Mouse (Mus musculus) stomach, embryonic 15.5 days (tissue): ENCODE data around the gene Mmp20. TPM values are rescaled to one million over a fixed set of nuclear protein-coding genes. Genes with fewer than 3 reads are reported as not detected.

ENCODE experiments used
- ATAC-seq: fragments of 200-750 bp; cut with Nextera tagmentation; 2 replicates; pipeline ENCODE4 v1.8.0; 2017; ENCODE audit warnings: low read depth, moderate number of reproducible peaks, moderate TSS enrichment; ENCODE audit not compliant: insufficient read depth, low FRiP score
- H3K27ac ChIP-seq: fragments of 300-500 bp; sonication (generic); 2 replicates; pipeline ENCODE4 v1.5.1; 2015; ENCODE audit warnings: mild to moderate bottlenecking, inconsistent platforms
- H3K27me3 ChIP-seq: fragments of 300-500 bp; sonication (generic); replicated peaks from 2 replicates; pipeline ENCODE4 v1.6.1; 2015; ENCODE audit warnings: inconsistent platforms
- H3K36me3 ChIP-seq: fragments of 300-500 bp; sonication (generic); 2 replicates; pipeline ENCODE4 v1.6.1; 2015; ENCODE audit warnings: inconsistent platforms
- H3K4me1 ChIP-seq: fragments of 300-500 bp; sonication (generic); 2 replicates; pipeline ENCODE4 v1.6.1; 2015; ENCODE audit warnings: inconsistent platforms
- H3K4me2 ChIP-seq: fragments of 300-500 bp; sonication (generic); 2 replicates; pipeline ENCODE4 v1.6.1; 2015; ENCODE audit warnings: mild to moderate bottlenecking, inconsistent platforms
- H3K4me3 ChIP-seq: fragments of 300-500 bp; sonication (generic); replicated peaks from 2 replicates; pipeline ENCODE4 v1.5.1; 2015; ENCODE audit warnings: inconsistent platforms
- H3K9ac ChIP-seq: fragments of 300-500 bp; sonication (generic); 2 replicates; pipeline ENCODE4 v1.6.1; 2015; ENCODE audit warnings: inconsistent platforms
- H3K9me3 ChIP-seq: fragments of 300-500 bp; sonication (generic); 2 replicates; pipeline ENCODE4 v1.6.1; 2016; ENCODE audit warnings: inconsistent platforms
- WGBS: fragments of 180-500 bp; shearing (Covaris S2); methylation state at CpG from one replicate; pipeline ENCODE4 v1.1.7; 2015; 5-methylcytosine and 5-hydroxymethylcytosine counted together
- polyA plus RNA-seq: library from polyadenylated mRNA; unstranded; fragments of >200 nt; fragmentation: Nextera tagmentation; extraction: Ambion mirVana; gene quantifications from 2 replicates; pipeline ENCODE4 v1.2.1, GENCODE M21; 2015

Gene Mmp20
- polyA plus RNA-seq, 1 experiment from 2014 or later = not detected

DNA sequence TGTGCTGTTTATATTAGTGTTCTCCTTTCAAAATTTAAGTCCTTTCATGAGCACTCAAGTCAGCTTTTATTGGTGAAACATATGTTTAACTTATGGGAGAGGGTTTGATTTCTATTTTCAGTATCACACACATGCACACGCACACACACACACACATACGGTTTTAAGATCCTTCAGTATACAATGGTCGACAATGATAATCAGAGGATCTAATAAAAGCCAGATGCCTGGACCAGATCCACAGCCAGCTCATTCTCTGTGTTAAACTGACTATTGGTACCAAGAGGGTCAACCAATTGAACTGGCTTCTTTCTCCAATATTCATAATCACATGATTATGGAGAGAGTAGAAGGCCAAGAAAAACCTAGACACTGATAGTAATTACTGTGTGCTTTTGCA lies 67.6 kb downstream of the Mmp20 start:
- no peak for ATAC-seq
- Histone ChIP-seq H3K27ac (no peak overlapping the region), H3K36me3 (no peaks in the 10 kb centered on the region), H3K9ac (no peak overlapping the region), H3K9me3 (no peaks in the 10 kb centered on the region), H3K27me3 (no peaks in the 10 kb centered on the region), H3K4me2 (no peak overlapping the region), H3K4me3 (no peak overlapping the region), H3K4me1 (no peaks in the 10 kb centered on the region)
- WGBS = 74% methylated on average over 3 of the region's 3 CpGs

DNA sequence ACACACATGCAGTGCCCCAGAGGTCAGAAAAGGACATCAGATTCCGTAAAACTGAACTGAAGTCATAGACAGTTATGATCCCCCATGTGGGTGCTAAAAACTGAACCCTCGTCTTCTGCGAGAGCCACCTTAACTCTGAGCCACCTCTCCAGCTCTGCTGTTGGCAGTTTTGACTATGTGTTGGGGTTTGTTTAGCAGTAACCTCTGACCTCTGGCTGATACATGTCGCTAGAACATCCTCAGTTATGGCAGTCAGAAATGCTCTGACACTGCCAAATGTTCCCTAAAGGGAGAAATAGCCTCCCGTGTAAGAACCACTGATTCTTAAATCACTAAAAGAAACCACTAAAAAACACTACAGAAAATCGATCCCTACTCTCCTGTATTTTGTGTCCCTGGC lies 80.7 kb downstream of the Mmp20 start:
- H3K9ac ChIP-seq = no peak overlapping the region
- H3K27me3 ChIP-seq = no peaks in the 10 kb centered on the region
- 59% methylated on average over 6 of the region's 6 CpGs for WGBS
- ATAC-seq = no peak
- H3K4me2 ChIP-seq = no peak overlapping the region
- H3K9me3 ChIP-seq = no peaks in the 10 kb centered on the region
- no peak overlapping the region for H3K4me3 ChIP-seq
- no peaks in the 10 kb centered on the region for H3K4me1 ChIP-seq
- H3K27ac ChIP-seq = no peak overlapping the region
- no peaks in the 10 kb centered on the region for H3K36me3 ChIP-seq

DNA sequence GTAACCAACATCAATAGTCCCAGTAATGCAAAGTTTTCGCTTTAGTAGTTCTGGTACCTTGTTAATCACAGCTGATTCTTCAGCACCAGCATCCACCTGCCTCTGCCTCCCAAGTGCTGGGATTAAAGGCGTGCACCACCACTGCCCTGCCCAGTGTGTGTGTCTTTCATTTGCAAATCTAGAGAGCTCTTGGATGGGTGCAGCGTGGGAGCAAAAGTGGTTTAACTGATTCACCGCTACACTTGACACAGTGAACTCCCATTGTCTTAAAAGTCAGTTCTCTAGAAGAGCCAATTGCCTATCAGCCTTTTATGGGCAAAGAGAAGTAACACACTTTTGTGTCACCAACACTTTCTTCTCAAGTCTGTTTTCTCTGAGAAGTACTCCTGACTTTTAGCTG lies 83.2 kb downstream of the Mmp20 start:
- no peaks in the 10 kb centered on the region for H3K4me1 ChIP-seq
- no peak overlapping the region for H3K9ac ChIP-seq
- no peak overlapping the region for H3K4me3 ChIP-seq
- ATAC-seq = no peak
- no peak overlapping the region for H3K27ac ChIP-seq
- H3K36me3 ChIP-seq = no peaks in the 10 kb centered on the region
- H3K27me3 ChIP-seq = no peaks in the 10 kb centered on the region
- H3K9me3 ChIP-seq = no peaks in the 10 kb centered on the region
- no peak overlapping the region for H3K4me2 ChIP-seq
- WGBS = 70% methylated on average over 4 of the region's 4 CpGs

DNA sequence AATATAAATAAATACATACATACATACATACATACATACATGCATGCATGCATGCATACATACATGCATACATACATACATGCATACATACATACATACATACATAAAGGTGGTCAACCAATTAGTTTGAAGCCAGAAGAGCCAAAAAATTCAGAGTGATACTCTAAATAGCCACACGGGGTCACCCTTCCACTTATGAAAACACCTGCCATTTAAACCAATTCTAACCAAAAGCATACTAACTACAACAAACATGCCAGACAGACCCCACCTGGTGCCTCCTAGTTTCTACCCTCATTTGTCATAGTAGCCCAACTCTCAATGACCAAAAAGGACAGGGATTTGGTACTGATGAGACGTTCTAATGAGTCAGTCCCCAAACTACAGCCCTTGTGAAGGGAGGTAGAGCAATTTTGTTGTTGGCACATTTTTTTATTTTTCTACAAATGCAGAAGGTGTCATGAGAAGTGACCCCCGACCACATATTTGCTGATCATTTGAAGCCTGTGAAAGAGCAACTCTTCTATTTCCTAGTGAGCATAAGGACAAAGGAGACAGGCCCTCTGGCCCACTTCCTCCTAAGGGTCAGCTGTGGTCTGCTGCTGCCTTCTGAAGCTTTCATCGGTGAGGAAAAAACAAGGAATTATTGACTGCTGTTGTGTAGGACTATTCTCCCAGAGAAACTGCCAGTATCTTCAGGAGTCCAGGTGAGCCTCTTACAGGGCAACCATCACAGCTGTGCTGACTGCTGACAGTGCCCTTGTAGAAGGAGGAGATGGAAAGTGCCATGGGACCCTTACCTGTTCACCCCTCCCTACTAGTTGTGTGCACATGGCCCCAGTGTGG lies 86.3 kb downstream of the Mmp20 start:
- Histone ChIP-seq H3K27ac (no peak overlapping the region), H3K27me3 (no peaks in the 10 kb centered on the region), H3K4me2 (no peak overlapping the region), H3K9ac (no peak overlapping the region), H3K4me3 (no peak overlapping the region), H3K9me3 (no peaks in the 10 kb centered on the region), H3K36me3 (no peaks in the 10 kb centered on the region), H3K4me1 (no peaks in the 10 kb centered on the region)
- WGBS = 33% methylated on average over 4 of the region's 4 CpGs
- no peak for ATAC-seq

DNA sequence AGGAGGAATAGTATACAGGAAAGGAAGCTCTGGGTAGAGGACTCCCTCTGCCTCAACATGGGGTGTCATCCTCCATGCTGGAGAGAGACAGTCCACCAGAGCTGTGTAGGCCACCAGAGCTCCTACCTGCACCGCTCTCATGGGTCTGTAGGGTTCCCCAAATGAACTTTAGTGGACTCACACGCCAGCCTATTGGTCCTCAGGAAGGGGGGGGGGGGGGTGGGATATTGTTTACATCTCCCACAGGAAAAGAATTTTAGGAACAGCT lies 86.8 kb downstream of the Mmp20 start:
- WGBS = 77% methylated on average over 2 of the region's 2 CpGs
- ATAC-seq = no peak
- H3K9me3 ChIP-seq = no peaks in the 10 kb centered on the region
- no peak overlapping the region for H3K27ac ChIP-seq
- no peak overlapping the region for H3K4me3 ChIP-seq
- no peak overlapping the region for H3K9ac ChIP-seq
- H3K4me1 ChIP-seq = no peaks in the 10 kb centered on the region
- H3K27me3 ChIP-seq = no peaks in the 10 kb centered on the region
- no peaks in the 10 kb centered on the region for H3K36me3 ChIP-seq
- no peak overlapping the region for H3K4me2 ChIP-seq

DNA sequence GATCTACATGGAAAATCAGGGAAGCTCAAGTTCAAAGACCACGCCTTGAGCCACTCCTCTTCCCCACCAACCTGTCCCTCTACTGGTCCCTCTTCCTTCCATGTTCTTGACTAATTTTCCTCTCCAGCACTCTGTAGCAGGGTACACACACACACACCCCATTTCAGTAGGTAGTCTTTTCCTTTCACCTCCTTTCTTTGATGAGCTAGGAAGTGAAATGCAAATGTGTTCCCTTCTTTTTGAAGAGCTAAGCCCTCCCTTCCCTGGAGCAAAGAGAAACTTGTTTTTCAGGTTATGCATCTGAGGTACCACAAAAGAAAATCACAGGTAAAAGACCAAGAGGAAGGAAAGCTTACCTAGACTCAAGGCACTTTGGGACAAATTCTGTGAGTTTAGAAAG lies 93.5 kb downstream of the Mmp20 start:
- H3K27ac ChIP-seq = peak overlapping the region; percentile 4; the same call in 1 of the 2 replicates
- ATAC-seq = peak; percentile 39; the same call in 1 of the 2 replicates
- WGBS = 78% methylated on average over 1 of the region's 1 CpGs

More for the DNA sequence above, 93.5 kb downstream of the Mmp20 start:
- Histone ChIP-seq H3K4me2 (no peak overlapping the region), H3K4me3 (no peak overlapping the region), H3K9me3 (no peaks in the 10 kb centered on the region), H3K27me3 (no peaks in the 10 kb centered on the region), H3K9ac (no peak overlapping the region), H3K4me1 (no peaks in the 10 kb centered on the region), H3K36me3 (no peaks in the 10 kb centered on the region)

Other genes starting within 250 kb of the Mmp20 start
- not detected in 2 replicates for gene Mmp1b, start 240.2 kb upstream of the Mmp20 start, polyA plus RNA-seq
- gene Mmp3, start 182.4 kb upstream of the Mmp20 start, polyA plus RNA-seq = 0.06 TPM in 1 of 2 replicates, not detected in the other
- gene Mmp10, start 125.9 kb upstream of the Mmp20 start, polyA plus RNA-seq = 0.08 TPM in 1 of 2 replicates, not detected in the other
- gene Mmp8, start 69.8 kb upstream of the Mmp20 start, polyA plus RNA-seq = 8.3 and 11.7 TPM in 2 replicates
- 0.06 TPM in 1 of 2 replicates, not detected in the other for gene Mmp27, start 56.8 kb upstream of the Mmp20 start, polyA plus RNA-seq
- gene Mmp7, start 63.9 kb downstream of the Mmp20 start, polyA plus RNA-seq = 0.81 and 0.90 TPM in 2 replicates
- gene Tmem123, start 135.8 kb downstream of the Mmp20 start, polyA plus RNA-seq = 114 and 122 TPM in 2 replicates
- 34.8 and 35.6 TPM in 2 replicates for gene Birc2, start 208.8 kb downstream of the Mmp20 start, polyA plus RNA-seq
- 9.6 and 9.7 TPM in 2 replicates for gene Birc3, start 245.0 kb downstream of the Mmp20 start, polyA plus RNA-seq